Mouse (Mus musculus) retina, postnatal 1 day (tissue): ENCODE data around the gene Cnot4.
"Not testable (repeated sequence)": the region's sequence is repeated elsewhere in the genome, so short reads cannot be mapped to it uniquely, and the experiment has no call there.

Source experiments
- DNase-seq: peaks from one replicate; pipeline ENCODE4 v3.0.0-alpha.2; 2012

Gene Cnot4

GRCm38 (mm10) chr6:35133579-35134488, at the start of gene Cnot4:
Gene Cnot4 (minus strand): TSS chr6:35133724.
- peak; percentile 99 for DNase-seq

- not testable (repeated sequence) for DNase-seq
These were observed 45.8 kb upstream of the Cnot4 start for GRCm38 (mm10) chr6:35179299-35179698.

GRCm38 (mm10) chr6:35177650-35178272, 44.2 kb upstream of the Cnot4 start:
- peak; percentile 79 for DNase-seq

- DNase-seq: peak; percentile 94
These were observed 43.6 kb upstream of the Cnot4 start, which contains the start of gene Nup205 for GRCm38 (mm10) chr6:35176979-35177649. Gene Nup205 (plus strand): TSS chr6:35177421.

GRCm38 (mm10) chr6:35173181-35173580, 39.7 kb upstream of the Cnot4 start:
- DNase-seq: no peak

GRCm38 (mm10) chr6:35172028-35172427, 38.5 kb upstream of the Cnot4 start:
- DNase-seq: not testable (repeated sequence)

- DNase-seq: no peak
These were observed 35.7 kb upstream of the Cnot4 start for GRCm38 (mm10) chr6:35169250-35169649.

GRCm38 (mm10) chr6:35154540-35154939, 21.0 kb upstream of the Cnot4 start:
- no peak for DNase-seq

- DNase-seq: no peak
These were observed 14.3 kb upstream of the Cnot4 start for GRCm38 (mm10) chr6:35147726-35148422.

- DNase-seq: peak; percentile 14
These were observed 12.0 kb upstream of the Cnot4 start for GRCm38 (mm10) chr6:35145569-35145968.

- no peak for DNase-seq
These were observed 6.8 kb upstream of the Cnot4 start for GRCm38 (mm10) chr6:35140351-35140750.

- no peak for DNase-seq
These were observed 1.3 kb upstream of the Cnot4 start for GRCm38 (mm10) chr6:35134844-35135243.

GRCm38 (mm10) chr6:35133246-35133578, 312 bp downstream of the Cnot4 start:
- DNase-seq: no peak

- no peak for DNase-seq
These were observed 718 bp downstream of the Cnot4 start for GRCm38 (mm10) chr6:35132806-35133205.

GRCm38 (mm10) chr6:35122488-35122887, 11.0 kb downstream of the Cnot4 start:
- no peak for DNase-seq

GRCm38 (mm10) chr6:35121925-35122324, 11.6 kb downstream of the Cnot4 start:
- no peak for DNase-seq

GRCm38 (mm10) chr6:35102457-35102856, 31.1 kb downstream of the Cnot4 start:
- no peak for DNase-seq

- no peak for DNase-seq
These were observed 48.6 kb downstream of the Cnot4 start for GRCm38 (mm10) chr6:35084927-35085326.

GRCm38 (mm10) chr6:35075148-35075547, 58.4 kb downstream of the Cnot4 start:
- DNase-seq: no peak

GRCm38 (mm10) chr6:35071261-35071660, 62.3 kb downstream of the Cnot4 start:
- no peak for DNase-seq

GRCm38 (mm10) chr6:35062446-35062845, 71.1 kb downstream of the Cnot4 start:
- peak; percentile 15 for DNase-seq

GRCm38 (mm10) chr6:35043127-35043526, 90.4 kb downstream of the Cnot4 start:
- no peak for DNase-seq

- no peak for DNase-seq
These were observed 100.2 kb downstream of the Cnot4 start for GRCm38 (mm10) chr6:35033341-35033740.
